ENCODE assay signal across 18 mouse cellular contexts in the genomic region with DNA sequence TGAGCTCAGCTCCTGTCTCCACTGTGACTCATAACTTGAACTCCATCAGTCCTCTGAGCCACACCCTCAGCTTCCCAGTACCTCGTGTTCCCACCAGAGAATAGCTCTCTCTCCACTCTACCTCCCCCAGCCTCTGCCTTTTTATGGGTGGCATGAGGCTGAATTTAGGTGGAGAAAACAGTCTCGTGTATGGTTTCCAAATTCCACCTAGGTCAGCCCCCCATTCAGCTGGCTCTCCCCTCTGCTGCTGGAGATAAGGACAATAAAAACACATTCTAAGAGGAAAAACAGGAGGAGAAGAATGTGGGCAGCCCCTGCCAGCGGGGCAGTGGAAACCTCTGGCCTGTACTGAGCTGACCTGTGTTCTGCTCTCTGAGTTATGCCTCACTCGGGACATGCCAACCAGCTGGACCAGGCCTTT. TPM values are rescaled to one million over a fixed set of nuclear protein-coding genes. Genes with fewer than 3 reads are reported as not detected.
DNase-seq lines count a peak whose midpoint lies in the region; ATAC-seq lines count a peak whose summit lies in the region.
"Had no signal": no experiment of that assay in that cellular context is flagged by ENCODE, and none has a peak within 500 bp of the region (broad histone marks: within the 10 kb centered on the region; RNA-seq: fewer than 3 reads in every experiment).

No protein-coding gene starts in this region.

- H3K9ac ChIP-seq in heart, embryonic 14.5 days (ENCODE audit: low read length) = no peak overlapping the region
- H3K9ac ChIP-seq: embryonic facial prominence, embryonic 12.5 days; forebrain, embryonic 13.5 days; hindbrain, embryonic 15.5 days; kidney, embryonic 15.5 days; liver, embryonic 13.5 days; midbrain, embryonic 15.5 days; stomach, embryonic 15.5 days had no signal

- H3K36me3 ChIP-seq in heart, embryonic 14.5 days (ENCODE audit: control insufficient read depth, insufficient read depth, low read length) = no peaks in the 10 kb centered on the region
- H3K36me3 ChIP-seq: embryonic facial prominence, embryonic 12.5 days; hindbrain, embryonic 15.5 days; kidney, embryonic 15.5 days; liver, embryonic 13.5 days; midbrain, embryonic 15.5 days; stomach, embryonic 15.5 days had no signal

- H3K4me1 ChIP-seq in heart, embryonic 14.5 days (ENCODE audit: control insufficient read depth in 2 of 2, insufficient read depth in 2 of 2, low read length in 2 of 2) = peaks cover 8 to 13% of the 10 kb centered on the region in 2 experiments
- H3K4me1 ChIP-seq: forebrain, embryonic 13.5 days; hindbrain, embryonic 15.5 days; kidney, embryonic 15.5 days; midbrain, embryonic 15.5 days; stomach, embryonic 15.5 days had no signal

- no peaks in the 10 kb centered on the region for H3K27me3 ChIP-seq in heart, embryonic 14.5 days (ENCODE audit: control insufficient read depth, insufficient read depth, low read length)
- H3K27me3 ChIP-seq: embryonic facial prominence, embryonic 12.5 days; forebrain, embryonic 13.5 days; hindbrain, embryonic 15.5 days; kidney, embryonic 15.5 days; liver, embryonic 13.5 days; midbrain, embryonic 15.5 days; stomach, embryonic 15.5 days had no signal

- no peak overlapping the region for H3K27ac ChIP-seq in heart, embryonic 14.5 days (replicated peaks in 1 of 2; ENCODE audit: control insufficient read depth in 1 of 2, insufficient read depth in 1 of 2, low read depth in 2 of 2, low read length in 2 of 2)
- H3K27ac ChIP-seq: embryonic facial prominence, embryonic 12.5 days; forebrain, embryonic 13.5 days; hindbrain, embryonic 15.5 days; kidney, embryonic 15.5 days; liver, embryonic 13.5 days; midbrain, embryonic 15.5 days; stomach, embryonic 15.5 days had no signal

- intact Hi-C loops in left cerebral cortex, postnatal 14 days (cut with DNase I) = no loop called here
- intact Hi-C loops in left cerebral cortex, postnatal 10 days (cut with DNase I) = no loop called here

- no peaks in the 10 kb centered on the region for H3K9me3 ChIP-seq in heart, embryonic 14.5 days (ENCODE audit: control insufficient read depth, low read length)
- H3K9me3 ChIP-seq: embryonic facial prominence, embryonic 12.5 days; forebrain, embryonic 13.5 days; hindbrain, embryonic 15.5 days; kidney, embryonic 15.5 days; liver, embryonic 13.5 days; midbrain, embryonic 15.5 days; stomach, embryonic 15.5 days had no signal

- DNase-seq in adrenal gland, postnatal 14 days = peak; percentile 8
- no peak for DNase-seq in adrenal gland, postnatal 36 days
- peak; percentile 43 to 51 for DNase-seq in left cerebral cortex, postnatal 14 days (ENCODE audit: low spot score in 2 of 2)
- no peak for DNase-seq in left cerebral cortex, postnatal 10 days (ENCODE audit: extremely low spot score in 1 of 2, low spot score in 2 of 2)
- DNase-seq in 3134 (ENCODE audit: extremely low read depth, insufficient read length, low spot score) = peak; percentile 51
- DNase-seq in Muller cell, postnatal 12 days (ENCODE audit: inconsistent ontology term) = no peak
- DNase-seq in cerebellum, adult 9-11 months = no peak
- DNase-seq: cerebellum, postnatal 14 days; left cerebral cortex, postnatal 4 days; liver, embryonic 13.5 days; lung, postnatal 4 days had no signal

- 31% methylated on average over 4 of the region's 4 CpGs for WGBS in heart, embryonic 14.5 days

- H3K4me3 ChIP-seq in heart, embryonic 14.5 days (ENCODE audit: control insufficient read depth in 1 of 2, insufficient read depth in 1 of 2, low read depth in 1 of 2, low read length in 2 of 2) = no peak overlapping the region
- H3K4me3 ChIP-seq: embryonic facial prominence, embryonic 12.5 days; forebrain, embryonic 13.5 days; hindbrain, embryonic 15.5 days; kidney, embryonic 15.5 days; liver, embryonic 13.5 days; midbrain, embryonic 15.5 days; stomach, embryonic 15.5 days had no signal

- H3K4me2 ChIP-seq in heart, embryonic 14.5 days (ENCODE audit: low read length) = no peak overlapping the region
- H3K4me2 ChIP-seq: embryonic facial prominence, embryonic 12.5 days; forebrain, embryonic 13.5 days; hindbrain, embryonic 15.5 days; kidney, embryonic 15.5 days; liver, embryonic 13.5 days; midbrain, embryonic 15.5 days; stomach, embryonic 15.5 days had no signal

- 0 out of 2 replicates have a peak, but pooled peaks have one; percentile 13 for ATAC-seq in heart, embryonic 14.5 days (ENCODE audit: insufficient number of reproducible peaks, insufficient read depth, low FRiP score, low read depth)
- ATAC-seq: forebrain, embryonic 13.5 days; midbrain, embryonic 15.5 days had no signal

RNA-seq across cellular contexts. Expression of gene Ccdc3, which starts 28.4 kb away (rescaled TPM):
- 20.6 and 23.0 TPM in 2 replicates for total RNA-seq in adrenal gland, postnatal 14 days (2021)
- total RNA-seq in adrenal gland, postnatal 36 days (2021) = 10 to 100 TPM in 1 of 2 experiments, 1 to 10 TPM in 1; 9.2 to 11.3 TPM
- 10 to 100 TPM; 19.6 to 25.3 TPM for total RNA-seq in left cerebral cortex, postnatal 14 days (2021)
- total RNA-seq in left cerebral cortex, postnatal 10 days (2021) = 10 to 100 TPM; 10.2 to 11.9 TPM
- 17.7 and 18.3 TPM in 2 replicates for polyA plus RNA-seq in heart, embryonic 14.5 days (2014; fragmentation: Nextera tagmentation; extraction: Ambion mirVana)

Comparison
In these comparisons a context has a peak if more than half of its experiments do, and no peak if none do; other contexts are left out.
1. DNase-seq: peak in adrenal gland, postnatal 14 days (single experiment), left cerebral cortex, postnatal 14 days (2 of 2) and 3134 (single experiment); none in adrenal gland, postnatal 36 days (0 of 2), left cerebral cortex, postnatal 10 days (0 of 2), Muller cell, postnatal 12 days (single experiment) and cerebellum, adult 9-11 months (single experiment).